Mouse (Mus musculus) ES-E14 (cell line): ENCODE data around the gene Serpina16.
"Not testable (repeated sequence)": the region's sequence is repeated elsewhere in the genome, so short reads cannot be mapped to it uniquely, and the experiment has no call there.

Experiments
- CHD2 ChIP-seq: IDR thresholded peaks from 2 replicates; pipeline ENCODE4 v1.6.1; 2014; ENCODE audit warnings: mild to moderate bottlenecking, low read depth, low read length, inconsistent platforms
- HCFC1 ChIP-seq: IDR thresholded peaks from 2 replicates; pipeline ENCODE4 v1.6.1; 2012; ENCODE audit warnings: low read length, inconsistent platforms, borderline replicate concordance; ENCODE audit not compliant: insufficient read depth
- MAFK ChIP-seq: IDR thresholded peaks from 2 replicates; pipeline ENCODE4 v1.6.1; 2014; ENCODE audit warnings: mild to moderate bottlenecking, low read depth, low read length, inconsistent platforms; ENCODE audit not compliant: insufficient read depth
- ZNF384 ChIP-seq: IDR thresholded peaks from 2 replicates; pipeline ENCODE4 v1.6.1; 2012; ENCODE audit warnings: low read depth, low read length, inconsistent platforms

- not testable (repeated sequence) for TF ChIP-seq ZNF384, MAFK, HCFC1, CHD2
These were observed 3.9 kb upstream of the Serpina16 start for GRCm38 (mm10) chr12:103679853-103680252.
